Mouse (Mus musculus): ENCODE measurements around the gene Bsg. TPM values are rescaled to one million over a fixed set of nuclear protein-coding genes. Genes with fewer than 3 reads are reported as not detected.

Gene Bsg
- polyA plus RNA-seq, 1 experiment: 840 TPM

DNA sequence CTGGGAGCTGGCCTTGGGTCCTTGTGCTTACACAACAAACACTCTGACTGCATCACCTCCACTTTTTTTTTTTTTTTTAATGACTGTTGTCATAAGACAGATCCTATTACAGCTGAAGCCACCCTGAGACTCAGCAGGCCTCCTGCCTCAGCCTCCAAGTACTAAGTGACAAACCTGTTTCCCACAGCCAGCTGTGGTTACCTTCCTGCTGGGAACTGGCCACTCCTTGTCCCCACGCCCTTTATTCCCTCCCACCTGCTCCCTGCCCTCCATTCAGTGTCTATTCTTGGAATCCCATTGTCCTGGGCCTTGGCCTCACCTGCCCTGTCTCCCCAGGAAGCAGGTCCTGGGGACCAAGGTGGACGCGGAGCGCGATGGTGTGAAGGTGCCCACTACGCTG lies 16.8 kb upstream of the Bsg start:
- Histone ChIP-seq H3K9me3 (ENCODE audit: control insufficient read depth, low read length) (peaks cover 7% of the 10 kb centered on the region), H3K4me1 (ENCODE audit: control insufficient read depth) (peaks cover 34% of the 10 kb centered on the region), H3K36me3 (ENCODE audit: control insufficient read depth) (peaks cover 71% of the 10 kb centered on the region), H3K27me3 (ENCODE audit: control insufficient read depth) (no peaks in the 10 kb centered on the region), H3K4me3 (replicated peaks) (no peak overlapping the region)
- TF ChIP-seq GATA1 (IDR thresholded peaks at IDR 0.05; ENCODE audit: low read length): no peak
- TF ChIP-seq TAL1 (IDR thresholded peaks at IDR 0.05; ENCODE audit: low read length): no peak

DNA sequence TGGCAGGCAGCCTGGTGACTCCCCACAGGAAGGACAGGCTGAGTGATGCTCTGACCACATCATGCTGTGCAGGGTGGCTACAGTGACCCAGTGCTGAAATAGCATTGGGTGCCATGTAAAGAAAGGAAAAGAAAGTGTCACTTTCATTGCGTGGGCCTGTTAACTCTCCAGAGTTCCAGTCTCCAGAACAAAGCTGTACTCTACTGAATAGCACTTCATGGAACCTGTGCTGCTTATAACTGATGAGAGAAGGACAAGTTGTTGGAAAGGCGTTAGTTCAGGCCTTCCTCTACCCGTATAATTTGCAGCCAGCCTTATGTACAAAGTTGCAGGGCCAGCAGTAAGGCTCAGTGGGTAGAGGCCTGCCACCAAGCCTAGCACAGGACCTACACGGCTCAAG lies 15.6 kb upstream of the Bsg start, which contains the start of gene Gzmm:
TSS of gene Gzmm (plus strand) at position 301 of the 400 bp plus-strand sequence.
- Histone ChIP-seq H3K4me1 (ENCODE audit: control insufficient read depth) (peaks cover 25% of the 10 kb centered on the region), H3K4me3 (replicated peaks) (no peak within 1 kb of the TSS)

DNA sequence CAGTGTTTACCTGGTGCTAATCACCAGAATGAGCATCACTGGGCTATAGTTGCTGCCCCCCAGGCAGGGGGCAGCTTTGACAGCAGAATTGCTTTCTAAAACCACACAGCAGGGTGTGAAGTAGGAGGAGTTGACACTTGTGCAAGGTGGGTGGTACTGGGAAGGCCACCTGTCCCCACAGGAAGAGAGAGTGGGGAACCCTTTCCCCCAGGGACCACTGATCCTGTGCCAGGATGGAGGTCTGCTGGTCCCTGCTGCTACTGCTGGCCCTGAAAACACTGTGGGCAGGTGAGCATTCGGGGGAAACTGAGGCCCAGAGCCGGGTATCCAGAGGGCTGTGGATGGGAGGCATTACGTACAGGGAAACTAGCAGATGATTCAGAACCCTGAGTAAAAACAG lies 15.1 kb upstream of the Bsg start:
- H3K4me3 ChIP-seq (replicated peaks): no peak overlapping the region
- peaks cover 8% of the 10 kb centered on the region for H3K9me3 ChIP-seq (ENCODE audit: control insufficient read depth, low read length)
- H3K27me3 ChIP-seq (ENCODE audit: control insufficient read depth): no peaks in the 10 kb centered on the region
- H3K36me3 ChIP-seq (ENCODE audit: control insufficient read depth): peaks cover 60% of the 10 kb centered on the region
- H3K4me1 ChIP-seq (ENCODE audit: control insufficient read depth): peaks cover 20% of the 10 kb centered on the region
- TF ChIP-seq GATA1 (IDR thresholded peaks at IDR 0.05; ENCODE audit: low read length) (no peak), TAL1 (IDR thresholded peaks at IDR 0.05; ENCODE audit: low read length) (no peak)

More for the DNA sequence above, 15.6 kb upstream of the Bsg start, which contains the start of gene Gzmm:
- Histone ChIP-seq H3K9me3 (ENCODE audit: control insufficient read depth, low read length) (peaks cover 8% of the 10 kb centered on the region), H3K27me3 (ENCODE audit: control insufficient read depth) (no peaks in the 10 kb centered on the region), H3K36me3 (ENCODE audit: control insufficient read depth) (peaks cover 64% of the 10 kb centered on the region)
- TF ChIP-seq GATA1 (IDR thresholded peaks at IDR 0.05; ENCODE audit: low read length) (no peak), TAL1 (IDR thresholded peaks at IDR 0.05; ENCODE audit: low read length) (no peak)

DNA sequence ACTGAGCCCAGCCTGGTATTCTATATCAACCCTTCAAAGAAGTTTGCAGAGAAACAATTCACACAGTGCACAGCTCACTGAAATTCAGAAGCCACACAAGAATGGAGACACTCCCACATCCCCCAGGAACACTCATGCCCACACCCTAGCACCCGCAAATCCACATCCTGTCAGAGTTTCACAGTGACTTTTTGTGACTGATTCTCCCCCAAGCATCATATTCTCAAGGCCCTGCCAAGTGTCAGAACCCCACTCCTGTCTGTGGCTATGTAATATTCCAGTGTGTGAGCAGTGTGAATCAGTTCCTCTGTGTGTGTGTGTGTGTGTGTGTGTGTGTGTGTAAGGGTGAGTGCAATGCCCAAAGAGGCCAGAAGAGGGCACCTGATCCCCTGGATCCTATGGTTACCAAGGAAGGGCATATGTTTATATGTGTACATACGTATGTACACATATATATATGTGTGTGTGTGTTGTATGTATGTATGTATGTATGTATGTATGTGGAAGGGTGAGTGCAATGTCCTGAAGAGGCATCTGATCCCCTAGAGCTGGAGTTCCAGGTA lies 12.2 kb upstream of the Bsg start:
- H3K9me3 ChIP-seq (ENCODE audit: control insufficient read depth, low read length): peaks cover 8% of the 10 kb centered on the region
- TF ChIP-seq TAL1 (IDR thresholded peaks at IDR 0.05; ENCODE audit: low read length): no peak
- TF ChIP-seq GATA1 (IDR thresholded peaks at IDR 0.05; ENCODE audit: low read length): no peak
- H3K36me3 ChIP-seq (ENCODE audit: control insufficient read depth): peaks cover 31% of the 10 kb centered on the region
- peaks cover 6% of the 10 kb centered on the region for H3K4me1 ChIP-seq (ENCODE audit: control insufficient read depth)
- H3K27me3 ChIP-seq (ENCODE audit: control insufficient read depth): peaks cover 4% of the 10 kb centered on the region; the same call in 1 of the 2 replicates
- H3K4me3 ChIP-seq (replicated peaks): no peak overlapping the region

DNA sequence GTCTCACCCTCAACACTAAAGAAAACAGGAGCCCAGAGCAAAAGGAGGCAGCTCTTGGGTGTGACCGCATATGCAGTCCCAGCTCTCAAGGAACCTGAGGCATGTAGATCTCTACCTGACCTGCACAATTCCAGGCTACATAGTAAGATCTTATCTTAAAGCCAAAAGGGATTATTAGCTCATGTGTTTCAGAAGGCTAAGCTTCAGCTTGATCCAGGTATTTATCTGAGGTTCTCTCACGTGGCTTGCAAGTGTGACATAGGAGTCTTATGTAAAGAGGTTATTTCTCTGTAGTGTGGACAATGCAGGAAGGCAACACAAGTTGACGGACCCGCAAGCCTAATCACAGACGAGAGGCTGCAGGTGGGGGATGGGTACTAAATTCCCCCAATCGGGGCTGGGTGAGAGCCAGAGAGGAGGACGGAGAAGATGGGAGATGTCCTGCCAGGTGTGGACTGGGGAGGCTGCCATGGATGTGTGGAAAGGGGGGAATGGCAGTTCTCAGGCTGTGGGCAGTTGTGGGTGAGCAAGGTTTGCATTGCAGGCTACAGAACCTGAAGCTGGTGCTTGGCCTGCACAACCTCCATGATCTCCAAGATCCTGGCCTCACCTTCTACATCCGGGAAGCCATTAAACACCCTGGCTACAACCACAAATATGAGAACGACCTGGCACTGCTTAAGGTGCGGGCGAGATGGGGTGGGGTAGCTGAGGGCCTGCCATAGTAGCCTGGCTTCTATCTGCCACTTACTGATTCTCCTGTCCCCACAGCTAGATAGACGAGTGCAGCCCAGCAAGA lies 10.5 kb upstream of the Bsg start:
- no peak for TF ChIP-seq TAL1 (IDR thresholded peaks at IDR 0.05; ENCODE audit: low read length)
- Histone ChIP-seq H3K36me3 (ENCODE audit: control insufficient read depth) (peaks cover 14% of the 10 kb centered on the region), H3K27me3 (ENCODE audit: control insufficient read depth) (peaks cover 11% of the 10 kb centered on the region), H3K9me3 (ENCODE audit: control insufficient read depth, low read length) (peaks cover 8% of the 10 kb centered on the region), H3K4me3 (replicated peaks) (no peak overlapping the region), H3K4me1 (ENCODE audit: control insufficient read depth) (peaks cover 6% of the 10 kb centered on the region)

DNA sequence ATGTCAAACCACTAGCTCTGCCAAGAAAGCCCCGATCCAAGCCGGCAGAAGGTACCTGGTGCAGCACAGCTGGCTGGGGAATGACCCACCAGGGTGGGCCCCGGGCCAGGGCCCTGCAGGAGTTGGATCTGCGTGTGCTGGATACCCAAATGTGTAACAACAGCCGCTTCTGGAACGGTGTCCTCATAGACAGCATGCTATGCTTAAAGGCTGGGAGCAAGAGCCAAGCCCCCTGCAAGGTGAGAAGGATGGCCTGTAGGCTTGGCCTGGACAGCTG lies 10.0 kb upstream of the Bsg start:
- no peak for TF ChIP-seq TAL1 (IDR thresholded peaks at IDR 0.05; ENCODE audit: low read length)
- TF ChIP-seq GATA1 (IDR thresholded peaks at IDR 0.05; ENCODE audit: low read length): no peak
- H3K36me3 ChIP-seq (ENCODE audit: control insufficient read depth): peaks cover 8% of the 10 kb centered on the region
- H3K4me1 ChIP-seq (ENCODE audit: control insufficient read depth): peaks cover 6% of the 10 kb centered on the region
- no peak overlapping the region for H3K4me3 ChIP-seq (replicated peaks)
- H3K9me3 ChIP-seq (ENCODE audit: control insufficient read depth, low read length): peaks cover 8% of the 10 kb centered on the region
- peaks cover 12% of the 10 kb centered on the region for H3K27me3 ChIP-seq (ENCODE audit: control insufficient read depth)

DNA sequence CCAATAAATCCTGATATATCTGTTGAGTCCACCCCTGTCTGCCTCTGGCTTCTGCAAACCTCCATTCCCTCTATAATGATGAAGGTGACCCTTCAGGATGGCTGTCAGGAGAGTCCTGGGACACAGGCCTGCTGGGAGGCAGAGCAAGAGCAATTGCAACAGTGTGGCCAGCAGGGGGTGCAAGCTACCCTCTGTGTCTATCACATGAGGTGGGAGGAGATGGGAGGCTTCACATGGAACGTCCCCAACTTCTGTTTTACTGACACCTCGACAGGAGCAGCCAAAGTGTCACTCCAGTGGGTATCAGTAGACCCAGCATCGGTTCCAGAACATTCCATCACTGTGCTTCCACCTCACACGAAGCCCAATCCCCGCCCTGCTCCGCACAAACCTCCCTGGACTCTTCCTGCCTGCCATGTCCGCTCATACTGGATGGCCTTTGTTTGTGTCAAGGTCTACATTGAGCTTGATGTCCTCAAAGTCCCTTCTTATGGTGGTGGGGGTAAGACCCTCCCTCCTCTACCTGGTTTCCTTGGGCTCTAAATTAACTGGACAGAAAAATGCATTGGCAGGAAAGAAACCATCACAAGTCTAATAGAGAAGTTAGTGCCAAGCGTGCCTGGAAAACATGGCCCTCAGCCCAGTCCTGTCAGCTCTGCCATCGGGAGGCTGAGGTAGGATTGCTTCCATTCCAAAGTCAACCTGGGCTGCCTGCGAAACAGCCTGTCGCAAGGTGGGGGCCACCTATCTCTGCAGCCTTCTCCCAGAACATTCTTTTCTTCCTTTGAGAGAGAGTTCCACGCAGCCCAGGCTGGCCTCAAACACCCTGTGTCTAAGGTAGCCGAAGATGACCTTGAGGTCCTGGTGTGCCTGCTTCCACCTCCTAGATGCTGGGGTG lies 8.8 kb upstream of the Bsg start:
- TF ChIP-seq TAL1 (IDR thresholded peaks at IDR 0.05; ENCODE audit: low read length) (no peak), GATA1 (IDR thresholded peaks at IDR 0.05; ENCODE audit: low read length) (no peak)
- H3K4me1 ChIP-seq (ENCODE audit: control insufficient read depth): peaks cover 6% of the 10 kb centered on the region
- peaks cover 8% of the 10 kb centered on the region for H3K9me3 ChIP-seq (ENCODE audit: control insufficient read depth, low read length)
- no peak overlapping the region for H3K4me3 ChIP-seq (replicated peaks)
- peaks cover 2% of the 10 kb centered on the region for H3K36me3 ChIP-seq (ENCODE audit: control insufficient read depth)
- H3K27me3 ChIP-seq (ENCODE audit: control insufficient read depth): peaks cover 12% of the 10 kb centered on the region

DNA sequence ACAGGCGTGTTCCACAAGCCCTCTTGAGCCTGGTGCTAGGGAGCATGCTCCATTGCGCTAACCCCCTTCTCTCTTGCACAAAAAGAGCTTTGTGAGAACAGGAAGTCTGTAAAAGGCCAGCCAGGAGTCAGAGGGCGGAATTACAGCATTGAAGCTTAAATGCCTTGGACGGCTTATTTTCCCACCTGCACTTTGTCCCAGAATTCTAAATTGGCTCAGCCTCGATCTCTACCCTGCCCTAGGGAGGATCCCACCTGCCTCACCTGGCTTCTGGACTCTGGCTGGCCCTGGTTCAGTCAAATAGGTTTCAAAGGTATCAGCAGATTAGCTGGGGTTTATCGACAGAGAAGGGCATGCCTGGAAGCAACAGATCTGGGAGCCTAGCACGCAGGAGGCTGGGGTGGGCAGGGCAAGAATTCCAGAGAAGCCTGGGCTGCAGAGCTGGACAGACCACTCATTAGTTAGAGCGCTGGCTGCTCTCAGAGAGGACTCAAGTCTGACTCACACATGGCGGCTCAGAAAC lies 8.1 kb upstream of the Bsg start:
- Histone ChIP-seq H3K27me3 (ENCODE audit: control insufficient read depth) (peaks cover 12% of the 10 kb centered on the region), H3K4me3 (replicated peaks) (no peak overlapping the region), H3K9me3 (ENCODE audit: control insufficient read depth, low read length) (peaks cover 8% of the 10 kb centered on the region), H3K36me3 (ENCODE audit: control insufficient read depth) (no peaks in the 10 kb centered on the region; the same call in 1 of the 2 replicates), H3K4me1 (ENCODE audit: control insufficient read depth) (peaks cover 9% of the 10 kb centered on the region)
- TF ChIP-seq TAL1 (IDR thresholded peaks at IDR 0.05; ENCODE audit: low read length) (no peak), GATA1 (IDR thresholded peaks at IDR 0.05; ENCODE audit: low read length) (no peak)

DNA sequence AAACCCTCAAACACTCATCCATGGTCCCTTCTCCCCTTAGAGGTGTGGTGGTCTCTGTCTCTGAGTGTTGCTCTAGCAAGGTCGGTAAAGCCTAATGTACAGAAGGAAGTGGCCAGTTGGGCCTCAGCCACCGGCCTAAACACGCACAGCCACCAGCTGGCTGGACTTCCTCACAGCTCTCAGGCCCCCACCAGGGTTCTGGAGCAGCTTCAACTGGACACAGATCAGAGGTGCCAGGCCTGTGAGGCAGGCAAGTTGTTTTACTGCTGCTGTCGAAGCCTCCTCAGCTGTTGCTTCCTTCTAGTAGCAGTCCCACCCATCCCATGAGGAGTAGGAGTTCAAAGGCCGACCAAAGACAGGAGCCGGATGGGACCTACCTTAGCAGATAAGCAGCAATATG lies 6.4 kb upstream of the Bsg start:
- H3K4me3 ChIP-seq (replicated peaks): no peak overlapping the region
- H3K9me3 ChIP-seq (ENCODE audit: control insufficient read depth, low read length): no peaks in the 10 kb centered on the region
- peaks cover 12% of the 10 kb centered on the region for H3K27me3 ChIP-seq (ENCODE audit: control insufficient read depth)
- H3K4me1 ChIP-seq (ENCODE audit: control insufficient read depth): peaks cover 11% of the 10 kb centered on the region
- H3K36me3 ChIP-seq (ENCODE audit: control insufficient read depth): no peaks in the 10 kb centered on the region
- TF ChIP-seq GATA1 (IDR thresholded peaks at IDR 0.05; ENCODE audit: low read length): no peak
- TF ChIP-seq TAL1 (IDR thresholded peaks at IDR 0.05; ENCODE audit: low read length): no peak

Measured in erythroblast, embryonic 14.5 days (primary cell).